Mouse (Mus musculus): ENCODE data around the gene Mad2l1bp. TPM values are rescaled to one million over a fixed set of nuclear protein-coding genes. Genes with fewer than 3 reads are reported as not detected.

Gene Mad2l1bp
- polyA plus RNA-seq, 1 experiment from 2014 or later, result 31.6 TPM

DNA sequence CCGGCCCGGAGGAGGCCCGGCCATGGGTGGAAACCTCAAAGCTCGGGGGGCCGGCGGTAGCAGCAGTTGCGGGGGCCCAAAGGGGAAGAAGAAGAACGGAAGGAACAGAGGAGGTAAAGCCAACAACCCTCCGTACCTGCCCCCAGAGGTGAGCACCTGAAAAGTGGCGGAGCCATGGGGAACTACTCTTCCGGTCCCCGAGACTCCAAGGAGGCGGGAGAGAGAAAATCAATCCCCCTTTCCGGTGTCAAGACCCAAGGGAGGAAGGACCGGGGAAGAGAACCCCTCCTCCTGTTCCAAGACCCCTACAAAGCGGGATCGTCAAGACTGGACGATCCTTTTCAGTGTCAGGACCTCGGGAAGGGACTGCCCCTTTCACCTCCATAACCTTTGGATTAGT, 7.8 kb upstream of the Mad2l1bp start:
- peak; percentile 56 for DNase-seq (ENCODE audit: low spot score)
- under 1% methylated on average over 19 of the region's 19 CpGs for WGBS

GRCm38 (mm10) chr17:46160686-46161085, 7.3 kb upstream of the Mad2l1bp start, which contains the start of gene Gtpbp2:
Gene Gtpbp2 (plus strand): TSS chr17:46161032.
- DNase-seq (ENCODE audit: low spot score) (peak; percentile 100), ATAC-seq (peak; percentile 97)
- Histone ChIP-seq H3K9ac (ENCODE audit: low read length) (peak within 1 kb of the TSS; percentile 88), H3K36me3 (ENCODE audit: control insufficient read depth, insufficient read depth, low read length) (peaks cover 24% of the 10 kb centered on the region), H3K4me3 (ENCODE audit: low read depth, low read length) (peak within 1 kb of the TSS; percentile 78), H3K4me2 (ENCODE audit: low read length) (peak within 1 kb of the TSS; percentile 83), H3K27me3 (replicated peaks; ENCODE audit: control insufficient read depth, insufficient read depth, low read length) (no peaks in the 10 kb centered on the region), H3K27ac (ENCODE audit: low read depth, low read length) (peak within 1 kb of the TSS; percentile 76; the same call in 1 of the 2 replicates), H3K4me1 (ENCODE audit: control insufficient read depth, insufficient read depth, low read length) (peaks cover 18% of the 10 kb centered on the region; the same call in 1 of the 2 replicates), H3K9me3 (replicated peaks; ENCODE audit: control insufficient read depth, low read length) (no peaks in the 10 kb centered on the region)
- under 1% methylated on average over 23 of the region's 23 CpGs for WGBS

More for the DNA sequence above, 7.8 kb upstream of the Mad2l1bp start:
- peaks cover 18% of the 10 kb centered on the region; the same call in 1 of the 2 replicates for H3K4me1 ChIP-seq (ENCODE audit: control insufficient read depth, insufficient read depth, low read length)
- no peaks in the 10 kb centered on the region for H3K27me3 ChIP-seq (replicated peaks; ENCODE audit: control insufficient read depth, insufficient read depth, low read length)
- peak; percentile 30 for ATAC-seq
- peak overlapping the region; percentile 88 for H3K9ac ChIP-seq (ENCODE audit: low read length)
- peak overlapping the region; percentile 78 for H3K4me3 ChIP-seq (ENCODE audit: low read depth, low read length)
- H3K27ac ChIP-seq (ENCODE audit: low read depth, low read length), result peak overlapping the region; percentile 76; the same call in 1 of the 2 replicates
- H3K4me2 ChIP-seq (ENCODE audit: low read length), result peak overlapping the region; percentile 83
- H3K36me3 ChIP-seq (ENCODE audit: control insufficient read depth, insufficient read depth, low read length), result peaks cover 29% of the 10 kb centered on the region
- no peaks in the 10 kb centered on the region for H3K9me3 ChIP-seq (replicated peaks; ENCODE audit: control insufficient read depth, low read length)

DNA sequence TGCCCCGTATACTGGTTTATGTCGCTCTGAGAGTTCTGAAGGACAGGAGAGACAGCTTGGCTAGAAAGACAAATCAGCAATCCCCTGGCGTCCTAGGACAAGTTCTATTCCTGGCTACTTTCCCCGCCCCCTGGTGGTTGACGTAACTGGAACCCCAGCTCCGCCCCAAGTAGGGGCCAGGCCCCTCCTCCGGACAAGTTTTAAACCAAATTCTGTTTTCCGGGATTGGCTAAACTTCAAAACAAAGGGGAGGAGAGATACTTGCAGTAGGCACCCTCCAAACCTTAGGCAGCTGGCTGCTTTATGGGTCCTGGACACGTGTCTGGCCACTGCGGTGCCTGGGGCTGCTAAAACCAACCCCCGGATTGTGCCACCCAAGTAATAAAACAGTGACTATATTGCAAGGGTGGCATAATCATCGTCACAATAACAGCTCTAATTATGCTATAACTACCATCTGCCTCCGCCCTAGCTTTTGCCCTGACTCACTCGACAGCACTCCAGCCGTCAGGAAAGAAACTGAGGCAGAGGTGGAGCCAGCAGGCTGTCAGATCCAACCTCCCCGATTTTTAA, 6.8 kb upstream of the Mad2l1bp start:
- H3K27me3 ChIP-seq (replicated peaks; ENCODE audit: control insufficient read depth, insufficient read depth, low read length), result no peaks in the 10 kb centered on the region
- H3K4me2 ChIP-seq (ENCODE audit: low read length), result peak overlapping the region; percentile 83
- H3K9me3 ChIP-seq (replicated peaks; ENCODE audit: control insufficient read depth, low read length), result no peaks in the 10 kb centered on the region
- DNase-seq (ENCODE audit: low spot score) (peak; percentile 93), ATAC-seq (peak; percentile 70)
- peak overlapping the region; percentile 23; the same call in 1 of the 2 replicates for H3K27ac ChIP-seq (ENCODE audit: low read depth, low read length)
- under 1% methylated on average over 16 of the region's 16 CpGs for WGBS
- peak overlapping the region; percentile 78 for H3K4me3 ChIP-seq (ENCODE audit: low read depth, low read length)
- H3K4me1 ChIP-seq (ENCODE audit: control insufficient read depth, insufficient read depth, low read length), result peaks cover 18% of the 10 kb centered on the region; the same call in 1 of the 2 replicates
- peak overlapping the region; percentile 57 for H3K9ac ChIP-seq (ENCODE audit: low read length)
- peaks cover 19% of the 10 kb centered on the region for H3K36me3 ChIP-seq (ENCODE audit: control insufficient read depth, insufficient read depth, low read length)

GRCm38 (mm10) chr17:46159236-46159635, 5.9 kb upstream of the Mad2l1bp start:
- Histone ChIP-seq H3K4me3 (ENCODE audit: low read depth, low read length) (no peak overlapping the region), H3K4me1 (ENCODE audit: control insufficient read depth, insufficient read depth, low read length) (peaks cover 18% of the 10 kb centered on the region; the same call in 1 of the 2 replicates), H3K27me3 (replicated peaks; ENCODE audit: control insufficient read depth, insufficient read depth, low read length) (no peaks in the 10 kb centered on the region), H3K9me3 (replicated peaks; ENCODE audit: control insufficient read depth, low read length) (no peaks in the 10 kb centered on the region), H3K36me3 (ENCODE audit: control insufficient read depth, insufficient read depth, low read length) (peaks cover 10% of the 10 kb centered on the region; the same call in 1 of the 2 replicates), H3K27ac (ENCODE audit: low read depth, low read length) (no peak overlapping the region), H3K9ac (ENCODE audit: low read length) (no peak overlapping the region), H3K4me2 (ENCODE audit: low read length) (no peak overlapping the region)
- DNase-seq (ENCODE audit: low spot score) (no peak), ATAC-seq (no peak)
- 67% methylated on average over 2 of the region's 2 CpGs for WGBS

GRCm38 (mm10) chr17:46157131-46157530, 3.8 kb upstream of the Mad2l1bp start:
- no peak overlapping the region for H3K4me3 ChIP-seq (ENCODE audit: low read depth, low read length)
- H3K27me3 ChIP-seq (replicated peaks; ENCODE audit: control insufficient read depth, insufficient read depth, low read length), result no peaks in the 10 kb centered on the region
- no peak overlapping the region for H3K4me2 ChIP-seq (ENCODE audit: low read length)
- ATAC-seq (no peak), DNase-seq (ENCODE audit: low spot score) (no peak)
- WGBS, result 80% methylated on average over 8 of the region's 8 CpGs
- no peak overlapping the region for H3K27ac ChIP-seq (ENCODE audit: low read depth, low read length)
- no peaks in the 10 kb centered on the region for H3K9me3 ChIP-seq (replicated peaks; ENCODE audit: control insufficient read depth, low read length)
- H3K36me3 ChIP-seq (ENCODE audit: control insufficient read depth, insufficient read depth, low read length), result no peaks in the 10 kb centered on the region
- H3K4me1 ChIP-seq (ENCODE audit: control insufficient read depth, insufficient read depth, low read length), result peaks cover 14% of the 10 kb centered on the region
- no peak overlapping the region for H3K9ac ChIP-seq (ENCODE audit: low read length)

GRCm38 (mm10) chr17:46156680-46157079, 3.3 kb upstream of the Mad2l1bp start:
- Histone ChIP-seq H3K9ac (ENCODE audit: low read length) (no peak overlapping the region), H3K4me1 (ENCODE audit: control insufficient read depth, insufficient read depth, low read length) (peaks cover 10% of the 10 kb centered on the region), H3K4me3 (ENCODE audit: low read depth, low read length) (no peak overlapping the region), H3K4me2 (ENCODE audit: low read length) (no peak overlapping the region), H3K27ac (ENCODE audit: low read depth, low read length) (no peak overlapping the region), H3K27me3 (replicated peaks; ENCODE audit: control insufficient read depth, insufficient read depth, low read length) (no peaks in the 10 kb centered on the region), H3K36me3 (ENCODE audit: control insufficient read depth, insufficient read depth, low read length) (no peaks in the 10 kb centered on the region), H3K9me3 (replicated peaks; ENCODE audit: control insufficient read depth, low read length) (no peaks in the 10 kb centered on the region)
- WGBS, result 89% methylated on average over 5 of the region's 5 CpGs
- ATAC-seq (no peak), DNase-seq (ENCODE audit: low spot score) (no peak)

DNA sequence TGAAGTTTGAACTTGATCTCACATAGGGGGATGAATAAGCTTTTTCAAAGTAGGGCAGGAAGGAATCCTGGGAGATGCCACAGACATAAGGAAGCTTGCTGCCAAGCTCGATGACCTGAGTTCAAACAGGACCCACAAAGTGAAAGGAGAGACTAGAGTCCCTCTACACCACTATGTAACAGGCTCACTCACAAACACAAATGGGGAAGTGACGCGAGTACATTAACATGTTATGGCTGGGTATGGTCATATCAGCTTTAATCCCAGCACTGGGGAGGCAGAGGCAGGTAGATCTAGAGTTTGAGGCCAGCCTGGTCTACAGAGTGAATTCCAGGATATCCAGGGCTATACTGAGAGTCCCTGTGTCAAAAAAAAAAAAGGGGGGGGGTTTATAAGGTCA, 983 bp upstream of the Mad2l1bp start:
- WGBS, result 92% methylated on average over 3 of the region's 3 CpGs
- Histone ChIP-seq H3K4me1 (ENCODE audit: control insufficient read depth, insufficient read depth, low read length) (peaks cover 6% of the 10 kb centered on the region; the same call in 1 of the 2 replicates), H3K36me3 (ENCODE audit: control insufficient read depth, insufficient read depth, low read length) (no peaks in the 10 kb centered on the region), H3K27ac (ENCODE audit: low read depth, low read length) (no peak overlapping the region), H3K4me3 (ENCODE audit: low read depth, low read length) (no peak overlapping the region), H3K27me3 (replicated peaks; ENCODE audit: control insufficient read depth, insufficient read depth, low read length) (no peaks in the 10 kb centered on the region), H3K9ac (ENCODE audit: low read length) (no peak overlapping the region), H3K9me3 (replicated peaks; ENCODE audit: control insufficient read depth, low read length) (no peaks in the 10 kb centered on the region), H3K4me2 (ENCODE audit: low read length) (no peak overlapping the region)
- DNase-seq (ENCODE audit: low spot score) (no peak), ATAC-seq (no peak)

- H3K36me3 ChIP-seq (ENCODE audit: control insufficient read depth, insufficient read depth, low read length), result peaks cover 28% of the 10 kb centered on the region
- H3K9ac ChIP-seq (ENCODE audit: low read length), result peak within 1 kb of the TSS; percentile 72
- no peak within 1 kb of the TSS for H3K27ac ChIP-seq (ENCODE audit: low read depth, low read length)
- H3K4me1 ChIP-seq (ENCODE audit: control insufficient read depth, insufficient read depth, low read length), result peaks cover 9% of the 10 kb centered on the region; the same call in 1 of the 2 replicates
- no peaks in the 10 kb centered on the region for H3K9me3 ChIP-seq (replicated peaks; ENCODE audit: control insufficient read depth, low read length)
- DNase-seq (ENCODE audit: low spot score), result peak; percentile 88
- no peaks in the 10 kb centered on the region for H3K27me3 ChIP-seq (replicated peaks; ENCODE audit: control insufficient read depth, insufficient read depth, low read length)
- peak; percentile 98 for ATAC-seq
- H3K4me3 ChIP-seq (ENCODE audit: low read depth, low read length), result peak within 1 kb of the TSS; percentile 45
- peak within 1 kb of the TSS; percentile 74 for H3K4me2 ChIP-seq (ENCODE audit: low read length)
- WGBS, result 6% methylated on average over 37 of the region's 37 CpGs
Observed at GRCm38 (mm10) chr17:46143578-46144423, 9.6 kb downstream of the Mad2l1bp start, which contains the start of gene Rsph9. Gene Rsph9 (minus strand): TSS chr17:46144216.
